Mouse (Mus musculus) liver, embryonic 15.5 days (tissue): ENCODE results near the gene Pitx2. TPM values are rescaled to one million over a fixed set of nuclear protein-coding genes. Genes with fewer than 3 reads are reported as not detected.

Experiments
- ATAC-seq: fragments of 200-750 bp; cut with Nextera tagmentation; 2 replicates; pipeline ENCODE4 v1.8.0; 2017; ENCODE audit warnings: moderate number of reproducible peaks, mild to moderate bottlenecking, moderate library complexity; ENCODE audit not compliant: insufficient read depth
- H3K27ac ChIP-seq: fragments of 300-500 bp; sonication (generic); replicated peaks from 2 replicates; pipeline ENCODE4 v1.5.1; 2015; ENCODE audit warnings: mild to moderate bottlenecking, inconsistent platforms
- H3K27me3 ChIP-seq: fragments of 300-500 bp; sonication (generic); 2 replicates; pipeline ENCODE4 v1.6.1; 2015; ENCODE audit warnings: mild to moderate bottlenecking, inconsistent platforms
- H3K36me3 ChIP-seq: fragments of 300-500 bp; sonication (generic); replicated peaks from 2 replicates; pipeline ENCODE4 v1.6.1; 2015; ENCODE audit warnings: moderate library complexity, mild to moderate bottlenecking, inconsistent platforms
- H3K4me1 ChIP-seq: fragments of 300-500 bp; sonication (generic); replicated peaks from 2 replicates; pipeline ENCODE4 v1.6.1; 2015; ENCODE audit warnings: inconsistent platforms
- H3K4me2 ChIP-seq: fragments of 300-500 bp; sonication (generic); 2 replicates; pipeline ENCODE4 v1.6.1; 2015; ENCODE audit warnings: moderate library complexity, mild to moderate bottlenecking, inconsistent platforms
- H3K4me3 ChIP-seq: fragments of 300-500 bp; sonication (generic); replicated peaks from 2 replicates; pipeline ENCODE4 v1.5.1; 2015; ENCODE audit warnings: mild to moderate bottlenecking, inconsistent platforms
- H3K9ac ChIP-seq: fragments of 300-500 bp; sonication (generic); 2 replicates; pipeline ENCODE4 v1.6.1; 2015; ENCODE audit warnings: moderate library complexity, mild to moderate bottlenecking, inconsistent platforms
- H3K9me3 ChIP-seq: fragments of 300-500 bp; sonication (generic); replicated peaks from 2 replicates; pipeline ENCODE4 v1.6.1; 2016; ENCODE audit warnings: inconsistent platforms
- WGBS: fragments of 180-500 bp; shearing (Covaris S2); methylation state at CpG from one replicate; pipeline ENCODE4 v1.1.7; 2015; ENCODE audit warnings: mixed read lengths; ENCODE audit not compliant: insufficient replicate concordance; 5-methylcytosine and 5-hydroxymethylcytosine counted together
- polyA plus RNA-seq: library from polyadenylated mRNA; unstranded; fragments of >200 nt; fragmentation: Nextera tagmentation; extraction: Ambion mirVana; gene quantifications from 2 replicates; pipeline ENCODE4 v1.2.1, GENCODE M21; 2015

Pitx2 gene
- polyA plus RNA-seq: 0.64 and 0.90 TPM in 2 replicates

DNA sequence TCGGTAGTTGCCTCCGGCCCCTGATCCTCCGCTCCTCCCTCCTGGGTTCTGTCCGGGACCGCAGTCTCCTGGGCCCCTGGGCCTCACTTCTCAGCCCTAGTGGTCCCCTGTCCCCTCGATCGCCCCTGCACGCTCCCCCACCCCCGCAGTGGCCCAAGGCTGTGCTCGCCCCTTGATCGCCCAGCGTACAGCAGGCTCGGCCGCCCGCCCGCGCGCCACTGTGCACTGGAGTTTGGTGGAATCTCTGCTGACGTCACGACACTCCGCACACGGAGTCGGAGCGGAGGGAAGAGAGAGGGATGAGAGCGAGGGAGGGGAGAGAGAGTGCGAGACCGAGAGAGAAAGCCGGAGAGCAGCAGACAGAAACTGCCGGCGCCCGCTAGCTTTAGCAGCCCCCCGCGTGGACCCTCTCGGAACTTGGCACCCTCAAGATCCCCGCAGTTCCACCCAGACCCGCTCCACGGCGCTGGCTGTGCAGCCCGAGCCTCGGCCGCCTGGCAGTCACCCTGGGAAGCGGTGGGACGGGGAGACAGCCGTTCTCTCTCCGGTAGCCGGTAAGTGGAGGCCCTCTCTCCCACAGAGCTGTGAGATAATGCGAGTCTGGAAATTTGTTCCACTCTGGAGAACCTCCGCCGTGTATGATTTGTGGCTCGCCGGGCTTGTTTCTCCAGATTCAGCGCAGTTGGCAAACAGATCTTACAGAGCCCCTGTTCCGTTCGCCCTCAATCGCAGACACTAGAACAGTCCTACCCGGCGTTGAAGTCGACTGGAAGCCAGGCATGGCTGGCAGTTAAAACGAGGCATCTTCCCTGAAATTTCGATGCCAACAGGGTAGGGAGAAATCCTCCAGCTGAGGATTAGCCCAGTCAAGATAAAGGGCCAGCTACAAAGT lies at the start of gene Pitx2:
Gene Pitx2 (plus strand): TSS at position 270 of the 892 bp plus-strand sequence.
- ATAC-seq: no peak
- peak within 1 kb of the TSS; percentile 23 for H3K4me3 ChIP-seq
- no peaks in the 10 kb centered on the region for H3K9me3 ChIP-seq
- H3K4me2 ChIP-seq: peak within 1 kb of the TSS; percentile 42
- 2% methylated on average over 60 of the region's 60 CpGs for WGBS
- H3K9ac ChIP-seq: no peak within 1 kb of the TSS
- H3K36me3 ChIP-seq: no peaks in the 10 kb centered on the region
- 0 out of 2 replicates have a peak, but pooled peaks cover 4% of the 10 kb centered on the region for H3K4me1 ChIP-seq
- H3K27me3 ChIP-seq: peaks cover 95% of the 10 kb centered on the region
- no peak within 1 kb of the TSS for H3K27ac ChIP-seq

DNA sequence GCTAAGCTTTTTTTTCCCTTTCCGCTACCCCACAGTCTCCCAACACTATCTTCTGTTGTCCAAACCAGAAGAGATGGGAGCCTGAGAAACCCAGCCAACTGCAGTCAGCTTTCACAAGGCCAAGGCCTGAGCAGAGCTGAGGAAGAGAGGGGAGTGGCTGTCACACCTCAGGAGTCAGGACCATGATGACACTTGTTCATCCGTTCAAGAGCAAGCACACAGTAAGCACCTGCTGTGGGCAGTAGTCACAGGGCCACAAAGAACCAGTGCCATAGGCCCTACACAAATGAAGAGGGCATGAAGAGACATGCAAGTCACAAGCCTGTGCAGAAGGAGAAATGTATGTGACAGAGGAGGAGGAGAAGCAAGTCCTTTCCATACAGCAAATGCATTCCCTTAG lies 49.7 kb upstream of the Pitx2 start:
- Histone ChIP-seq H3K4me2 (no peak overlapping the region), H3K4me3 (no peak overlapping the region), H3K36me3 (no peaks in the 10 kb centered on the region), H3K27me3 (no peaks in the 10 kb centered on the region), H3K9ac (no peak overlapping the region), H3K4me1 (no peaks in the 10 kb centered on the region), H3K27ac (no peak overlapping the region), H3K9me3 (no peaks in the 10 kb centered on the region)
- 55% methylated on average over 2 of the region's 2 CpGs for WGBS
- ATAC-seq: no peak

- Histone ChIP-seq H3K27me3 (no peaks in the 10 kb centered on the region), H3K27ac (no peak overlapping the region), H3K9ac (no peak overlapping the region), H3K4me1 (no peaks in the 10 kb centered on the region), H3K36me3 (no peaks in the 10 kb centered on the region), H3K4me2 (no peak overlapping the region), H3K4me3 (no peak overlapping the region), H3K9me3 (no peaks in the 10 kb centered on the region)
- 39% methylated on average over 8 of the region's 8 CpGs for WGBS
- no peak for ATAC-seq
Measured at GRCm38 (mm10) chr3:129151096-129151685, 48.5 kb upstream of the Pitx2 start.

GRCm38 (mm10) chr3:129158812-129159370 lies 40.8 kb upstream of the Pitx2 start:
- H3K4me2 ChIP-seq: no peak overlapping the region
- H3K27me3 ChIP-seq: no peaks in the 10 kb centered on the region
- H3K27ac ChIP-seq: no peak overlapping the region
- H3K4me1 ChIP-seq: no peaks in the 10 kb centered on the region
- H3K4me3 ChIP-seq: no peak overlapping the region
- WGBS: 50% methylated on average over 9 of the region's 9 CpGs
- H3K9ac ChIP-seq: no peak overlapping the region
- no peaks in the 10 kb centered on the region for H3K36me3 ChIP-seq
- ATAC-seq: no peak
- H3K9me3 ChIP-seq: no peaks in the 10 kb centered on the region

DNA sequence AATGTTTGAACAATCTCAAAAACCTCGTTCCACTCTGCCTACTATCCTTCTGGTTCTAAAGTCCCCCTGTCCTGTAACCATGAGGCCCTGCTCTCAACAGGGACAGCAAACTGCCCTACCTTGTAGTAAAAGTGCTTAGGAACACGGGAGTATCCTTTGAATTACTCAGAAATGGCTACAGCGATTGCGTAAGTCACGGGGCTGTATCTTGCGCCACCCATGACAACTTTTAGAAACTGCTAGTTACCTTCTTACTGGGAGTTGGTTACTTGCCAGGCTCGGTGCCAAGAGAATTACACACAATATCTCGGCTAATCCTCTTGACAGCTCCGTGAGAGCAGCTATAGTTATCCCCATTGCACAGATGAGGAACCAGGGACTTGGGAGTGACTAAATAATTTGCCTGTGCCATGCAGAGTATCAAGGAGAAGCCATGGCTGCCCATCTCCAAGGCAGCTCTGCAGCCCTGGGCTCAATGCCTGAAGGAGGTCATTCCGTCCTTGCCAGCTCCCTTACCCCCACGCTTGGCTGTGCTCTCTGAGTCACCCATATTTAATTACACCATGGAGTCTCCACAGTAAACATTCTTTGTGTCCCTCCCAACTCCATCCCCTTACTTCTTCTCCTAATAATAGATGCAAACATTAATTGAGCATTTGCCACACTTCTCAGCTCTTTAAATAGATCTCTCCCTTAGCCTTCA lies 38.2 kb upstream of the Pitx2 start:
- H3K4me1 ChIP-seq: no peaks in the 10 kb centered on the region
- no peak for ATAC-seq
- no peak overlapping the region for H3K9ac ChIP-seq
- 57% methylated on average over 11 of the region's 11 CpGs for whole genome bisulfite sequencing
- H3K4me3 ChIP-seq: no peak overlapping the region
- H3K36me3 ChIP-seq: no peaks in the 10 kb centered on the region
- no peak overlapping the region for H3K4me2 ChIP-seq
- no peaks in the 10 kb centered on the region for H3K9me3 ChIP-seq
- no peak overlapping the region for H3K27ac ChIP-seq
- no peaks in the 10 kb centered on the region for H3K27me3 ChIP-seq

GRCm38 (mm10) chr3:129164246-129164645 lies 35.4 kb upstream of the Pitx2 start:
- no peak overlapping the region for H3K4me3 ChIP-seq
- H3K4me2 ChIP-seq: no peak overlapping the region
- no peaks in the 10 kb centered on the region for H3K27me3 ChIP-seq
- WGBS: 40% methylated on average over 1 of the region's 1 CpGs
- no peaks in the 10 kb centered on the region for H3K9me3 ChIP-seq
- H3K4me1 ChIP-seq: no peaks in the 10 kb centered on the region
- ATAC-seq: no peak
- H3K36me3 ChIP-seq: no peaks in the 10 kb centered on the region
- H3K27ac ChIP-seq: no peak overlapping the region
- H3K9ac ChIP-seq: no peak overlapping the region

DNA sequence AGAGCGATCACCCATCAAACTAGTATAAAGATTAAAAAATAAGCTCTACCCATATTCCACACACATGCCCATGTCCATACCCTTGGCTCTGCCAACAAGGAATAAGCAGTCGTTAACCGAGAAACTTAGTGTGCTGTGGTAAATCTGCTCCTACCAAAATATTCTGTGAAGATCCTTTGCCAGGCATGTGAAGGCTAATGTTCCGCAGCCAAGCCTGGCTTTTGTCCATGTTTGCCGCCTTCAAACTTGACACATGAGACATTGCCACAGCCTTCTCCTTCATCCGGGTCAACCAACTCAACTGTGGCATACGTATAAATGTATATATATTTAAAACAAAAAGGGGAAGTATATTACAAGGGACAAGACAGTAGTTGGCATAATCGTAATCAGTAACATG lies 34.0 kb upstream of the Pitx2 start:
- Histone ChIP-seq H3K4me3 (no peak overlapping the region), H3K27ac (no peak overlapping the region), H3K4me2 (no peak overlapping the region), H3K9me3 (no peaks in the 10 kb centered on the region), H3K4me1 (no peaks in the 10 kb centered on the region), H3K27me3 (no peaks in the 10 kb centered on the region), H3K36me3 (no peaks in the 10 kb centered on the region), H3K9ac (no peak overlapping the region)
- ATAC-seq: no peak
- 62% methylated on average over 8 of the region's 8 CpGs for WGBS

- no peaks in the 10 kb centered on the region for H3K4me1 ChIP-seq
- WGBS: 4% methylated on average over 6 of the region's 6 CpGs
- no peaks in the 10 kb centered on the region for H3K36me3 ChIP-seq
- H3K9me3 ChIP-seq: no peaks in the 10 kb centered on the region
- H3K9ac ChIP-seq: no peak overlapping the region
- H3K27me3 ChIP-seq: no peaks in the 10 kb centered on the region
- H3K4me3 ChIP-seq: no peak overlapping the region
- H3K4me2 ChIP-seq: no peak overlapping the region
- no peak overlapping the region for H3K27ac ChIP-seq
- ATAC-seq: no peak
Measured at GRCm38 (mm10) chr3:129166684-129167083, 33.0 kb upstream of the Pitx2 start.

GRCm38 (mm10) chr3:129170416-129170815 lies 29.3 kb upstream of the Pitx2 start:
- Histone ChIP-seq H3K4me1 (no peaks in the 10 kb centered on the region), H3K4me3 (no peak overlapping the region), H3K27ac (no peak overlapping the region), H3K9me3 (no peaks in the 10 kb centered on the region), H3K9ac (no peak overlapping the region), H3K36me3 (no peaks in the 10 kb centered on the region), H3K27me3 (no peaks in the 10 kb centered on the region), H3K4me2 (no peak overlapping the region)
- ATAC-seq: no peak
- 55% methylated on average over 7 of the region's 7 CpGs for WGBS

- Histone ChIP-seq H3K4me3 (no peak overlapping the region), H3K4me1 (no peaks in the 10 kb centered on the region), H3K4me2 (no peak overlapping the region), H3K27ac (no peak overlapping the region), H3K27me3 (no peaks in the 10 kb centered on the region), H3K9ac (no peak overlapping the region), H3K9me3 (no peaks in the 10 kb centered on the region), H3K36me3 (no peaks in the 10 kb centered on the region)
- 66% methylated on average over 4 of the region's 4 CpGs for WGBS
- no peak for ATAC-seq
Measured at GRCm38 (mm10) chr3:129171789-129172188, 27.9 kb upstream of the Pitx2 start.

- peaks cover 55% of the 10 kb centered on the region for H3K27me3 ChIP-seq
- H3K9me3 ChIP-seq: no peaks in the 10 kb centered on the region
- no peak overlapping the region for H3K9ac ChIP-seq
- no peaks in the 10 kb centered on the region for H3K36me3 ChIP-seq
- no peak overlapping the region for H3K4me2 ChIP-seq
- 6% methylated on average over 12 of the region's 12 CpGs for WGBS
- H3K4me3 ChIP-seq: no peak overlapping the region
- no peak for ATAC-seq
- no peaks in the 10 kb centered on the region for H3K4me1 ChIP-seq
- H3K27ac ChIP-seq: no peak overlapping the region
Measured at GRCm38 (mm10) chr3:129194436-129194835, 5.2 kb upstream of the Pitx2 start.
